Mouse (Mus musculus): ENCODE results near the gene Calr4.

Calr4 gene

GRCm38 (mm10) chr4:109273586-109274240 is 39.4 kb downstream of the Calr4 start:
- DNase-seq (ENCODE audit: low read depth, low spot score) = peak; percentile 27

GRCm38 (mm10) chr4:109279689-109280458 is 45.6 kb downstream of the Calr4 start, which contains the start of gene Eps15:
Gene Eps15 (plus strand): TSS chr4:109280268.
- DNase-seq (ENCODE audit: low read depth, low spot score) = peak; percentile 93

GRCm38 (mm10) chr4:109280459-109281160 is 46.3 kb downstream of the Calr4 start:
- no peak for DNase-seq (ENCODE audit: low read depth, low spot score)

- DNase-seq (ENCODE audit: low read depth, low spot score) = peak; percentile 26
Observed at GRCm38 (mm10) chr4:109281161-109281560, 46.9 kb downstream of the Calr4 start.

- DNase-seq (ENCODE audit: low read depth, low spot score) = no peak
Observed at GRCm38 (mm10) chr4:109281946-109282345, 47.7 kb downstream of the Calr4 start.

GRCm38 (mm10) chr4:109294629-109295028 is 60.3 kb downstream of the Calr4 start:
- DNase-seq (ENCODE audit: low read depth, low spot score) = no peak

GRCm38 (mm10) chr4:109296510-109296909 is 62.2 kb downstream of the Calr4 start:
- no peak for DNase-seq (ENCODE audit: low read depth, low spot score)

GRCm38 (mm10) chr4:109299136-109299535 is 64.9 kb downstream of the Calr4 start:
- DNase-seq (ENCODE audit: low read depth, low spot score) = no peak

Measured in CD4-positive, CD25-positive, alpha-beta regulatory T cell, adult 2 months (primary cell).